Mouse (Mus musculus) MEL (cell line): ENCODE measurements around the gene Nap1l1.

ENCODE experiments used
- CHD2 ChIP-seq: IDR thresholded peaks from 2 replicates; pipeline ENCODE4 v1.6.1; 2011; ENCODE audit warnings: low read length, improper control_type of control experiment
- CTCF ChIP-seq, 3 experiments: IDR thresholded peaks in 2 of 3; conservative IDR thresholded peaks in 1 of 3; 2 replicates each; pipeline ENCODE4 v1.5.1; 2011 to 2012; ENCODE audit warnings: low read length in 3 of 3, low read depth in 2 of 3, mild to moderate bottlenecking in 2 of 3, improper control_type of control experiment in 1 of 3, inconsistent platforms in 1 of 3, mixed read lengths in 1 of 3, moderate library complexity in 1 of 3; ENCODE audit not compliant: control insufficient read depth in 1 of 3, insufficient read depth in 1 of 3, poor library complexity in 1 of 3, severe bottlenecking in 1 of 3
- GATA1 ChIP-seq: IDR thresholded peaks from 2 replicates; pipeline ENCODE4 v1.6.1; 2011; ENCODE audit warnings: low read depth, low read length, improper control_type of control experiment
- MAFK ChIP-seq: IDR thresholded peaks from 2 replicates; pipeline ENCODE4 v1.6.1; 2011; ENCODE audit warnings: low read depth, mild to moderate bottlenecking, low read length, improper control_type of control experiment, borderline replicate concordance
- MYB ChIP-seq: IDR thresholded peaks from 2 replicates; pipeline ENCODE4 v1.6.1; 2011; ENCODE audit warnings: mild to moderate bottlenecking, low read depth, low read length, improper control_type of control experiment
- POLR2A ChIP-seq, 2 experiments: IDR thresholded peaks; 2 replicates each; pipeline ENCODE4 v1.6.1; 2011 to 2012; ENCODE audit warnings: low read length in 2 of 2, mild to moderate bottlenecking in 2 of 2, control low read depth in 1 of 2, improper control_type of control experiment in 1 of 2, low read depth in 1 of 2, moderate library complexity in 1 of 2; ENCODE audit not compliant: control insufficient read depth in 1 of 2, insufficient read depth in 1 of 2, poor library complexity in 1 of 2
- USF1 ChIP-seq: IDR thresholded peaks from 2 replicates; pipeline ENCODE4 v1.6.1; 2014; ENCODE audit warnings: low read depth, mild to moderate bottlenecking, inconsistent platforms, low read length, improper control_type of control experiment, moderate library complexity

DNA sequence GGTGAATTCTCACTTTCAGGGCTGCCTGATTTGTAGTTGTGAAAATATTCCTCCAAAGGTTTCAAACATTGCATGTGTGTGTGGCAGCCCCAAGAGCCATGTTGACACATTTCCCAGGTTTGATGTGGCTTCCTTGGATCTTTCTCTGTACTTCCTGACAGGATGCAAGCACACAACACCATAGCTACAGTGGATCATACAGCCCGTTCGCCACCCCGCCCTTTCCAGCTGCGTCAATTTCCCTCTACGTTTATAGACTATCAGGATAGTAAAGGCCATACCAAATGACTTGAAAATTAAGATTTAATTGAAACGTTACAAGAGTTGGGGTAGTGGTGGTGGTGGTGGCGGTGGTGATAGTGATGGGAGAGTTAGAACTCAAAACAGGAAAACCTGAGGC is 37.0 kb downstream of the Nap1l1 start:
- TF ChIP-seq USF1: no peak
- TF ChIP-seq CHD2: no peak
- no peak for TF ChIP-seq POLR2A (IDR thresholded peaks at IDR 0.05; ENCODE audit: control insufficient read depth in 1 of 2, insufficient read depth in 1 of 2, low read depth in 1 of 2, low read length in 2 of 2, poor library complexity in 1 of 2)
- no peak for TF ChIP-seq CTCF (IDR thresholded peaks at IDR 0.05 in 2 of 3, conservative IDR thresholded peaks at IDR 0.05 in 1 of 3; ENCODE audit: control insufficient read depth in 1 of 3, insufficient read depth in 1 of 3, low read depth in 2 of 3, low read length in 3 of 3, poor library complexity in 1 of 3, severe bottlenecking in 1 of 3)
- no peak for TF ChIP-seq GATA1
- no peak for TF ChIP-seq MYB
- no peak for TF ChIP-seq MAFK
